Mouse (Mus musculus) common myeloid progenitor, adult 5-6 weeks (primary cell): ENCODE measurements at regions not wholly inside any gene's neighbourhood (a gene's known extent, or its start where the extent isn't known, plus 50 kb on each side); places are given as distances from the start of the nearest gene placed in this dataset.

Source experiments
- ATAC-seq: replicated peaks from 2 replicates; pipeline ENCODE4 v1.8.0; 2016; ENCODE audit warnings: low read depth, mild to moderate bottlenecking, moderate TSS enrichment, inconsistent platforms; ENCODE audit not compliant: poor library complexity, severe bottlenecking

- ATAC-seq, result no peak
These were observed 53.3 kb upstream of the Ptpn12 start for GRCm38 (mm10) chr5:21109030-21109429.

GRCm38 (mm10) chr5:21113377-21113776 lies 57.7 kb upstream of the Ptpn12 start:
- peak; percentile 89 for ATAC-seq

GRCm38 (mm10) chr5:21115552-21115951 lies 59.8 kb upstream of the Ptpn12 start:
- ATAC-seq, result no peak

GRCm38 (mm10) chr5:21123081-21123480 lies 63.0 kb upstream of the Gsap start:
- ATAC-seq, result no peak

GRCm38 (mm10) chr5:21125085-21125484 lies 61.0 kb upstream of the Gsap start:
- no peak for ATAC-seq

- ATAC-seq, result peak; percentile 82
These were observed 54.9 kb upstream of the Gsap start for GRCm38 (mm10) chr5:21131173-21131572.

- ATAC-seq, result peak; percentile 70
These were observed 54.1 kb upstream of the Gsap start for GRCm38 (mm10) chr5:21131943-21132342.

GRCm38 (mm10) chr5:21135476-21135875 lies 50.6 kb upstream of the Gsap start:
- ATAC-seq, result no peak

GRCm38 (mm10) chr5:21136081-21136480 lies 50.0 kb upstream of the Gsap start:
- no peak for ATAC-seq
